Mouse (Mus musculus) myocyte (in vitro differentiated cells): ENCODE results near the gene Srgn.

Experiments used
- MYOD1 ChIP-seq, 3 experiments: IDR thresholded peaks; one replicate each; pipeline ENCODE4 v1.6.1; 2011; ENCODE audit warnings: control low read depth in 2 of 3, low read depth in 2 of 3, mild to moderate bottlenecking in 2 of 3, moderate library complexity in 1 of 3; ENCODE audit not compliant: insufficient read length in 2 of 3, control insufficient read depth in 1 of 3
- MYOG ChIP-seq, 3 experiments: IDR thresholded peaks; one replicate each; pipeline ENCODE4 v1.6.1; 2011; ENCODE audit warnings: control low read depth in 2 of 3, low read depth in 2 of 3, mild to moderate bottlenecking in 2 of 3; ENCODE audit not compliant: insufficient read length in 2 of 3, control insufficient read depth in 1 of 3, insufficient read depth in 1 of 3
- POLR2A ChIP-seq: IDR thresholded peaks from one replicate; pipeline ENCODE4 v1.6.1; 2011; ENCODE audit warnings: low read depth, mild to moderate bottlenecking, control low read depth, moderate library complexity; ENCODE audit not compliant: insufficient read length
- POLR2AphosphoS2 ChIP-seq: IDR thresholded peaks from one replicate; pipeline ENCODE4 v1.6.1; 2011; ENCODE audit warnings: low read depth, control low read depth; ENCODE audit not compliant: insufficient read length
- REST ChIP-seq: IDR thresholded peaks from one replicate; pipeline ENCODE4 v1.6.1; 2011; ENCODE audit warnings: mild to moderate bottlenecking, control low read depth, moderate library complexity; ENCODE audit not compliant: insufficient read depth, insufficient read length
- USF1 ChIP-seq: IDR thresholded peaks from one replicate; pipeline ENCODE4 v1.6.1; 2011; ENCODE audit warnings: low read depth, mild to moderate bottlenecking, control low read depth, moderate library complexity

DNA sequence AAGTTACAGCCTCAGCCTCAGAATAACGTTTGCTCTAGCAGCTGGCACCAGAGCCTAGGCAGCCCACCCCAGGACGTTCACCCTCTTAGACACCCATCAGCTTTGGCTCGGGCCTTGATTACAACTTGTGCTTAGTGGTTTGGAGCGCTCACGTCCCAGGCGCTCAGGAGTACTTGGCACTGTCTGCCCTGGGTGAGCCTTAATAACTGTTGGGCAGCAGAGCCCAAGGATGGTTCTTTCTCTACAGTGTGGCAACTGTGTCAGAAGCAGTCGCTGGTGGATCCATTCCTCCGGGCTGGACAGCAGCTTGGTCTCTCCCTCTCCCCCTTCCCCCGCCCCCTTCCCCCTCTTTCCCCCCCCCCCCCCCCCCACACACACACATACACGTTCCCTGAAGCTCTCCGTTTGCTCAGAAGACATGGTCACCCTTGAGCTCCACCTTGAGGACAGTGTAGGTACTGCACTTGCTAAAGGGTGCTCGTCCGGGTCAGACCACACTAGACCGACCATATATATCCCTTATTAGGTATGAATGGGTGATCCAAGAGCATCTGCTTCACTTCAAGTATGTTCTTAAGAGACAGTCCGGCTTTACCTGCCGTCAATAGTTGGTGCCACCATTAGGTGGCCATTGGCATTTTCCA, 22.4 kb upstream of the Srgn start:
- no peak for TF ChIP-seq POLR2A
- no peak for TF ChIP-seq MYOG (IDR thresholded peaks at IDR 0.05; ENCODE audit: control insufficient read depth in 1 of 3, insufficient read depth in 1 of 3, insufficient read length in 2 of 3, low read depth in 2 of 3)
- TF ChIP-seq REST = no peak
- TF ChIP-seq USF1 = no peak
- TF ChIP-seq POLR2AphosphoS2 = no peak
- no peak for TF ChIP-seq MYOD1 (IDR thresholded peaks at IDR 0.05; ENCODE audit: control insufficient read depth in 1 of 3, insufficient read length in 2 of 3, low read depth in 2 of 3)
